Mouse (Mus musculus): ENCODE measurements at regions not wholly inside any gene's neighbourhood (a gene's known extent, or its start where the extent isn't known, plus 50 kb on each side); places are given as distances from the start of the nearest gene placed in this dataset.
A peak's percentile ranks its signal among the peaks of the same experiment; 100 is the strongest.

DNA sequence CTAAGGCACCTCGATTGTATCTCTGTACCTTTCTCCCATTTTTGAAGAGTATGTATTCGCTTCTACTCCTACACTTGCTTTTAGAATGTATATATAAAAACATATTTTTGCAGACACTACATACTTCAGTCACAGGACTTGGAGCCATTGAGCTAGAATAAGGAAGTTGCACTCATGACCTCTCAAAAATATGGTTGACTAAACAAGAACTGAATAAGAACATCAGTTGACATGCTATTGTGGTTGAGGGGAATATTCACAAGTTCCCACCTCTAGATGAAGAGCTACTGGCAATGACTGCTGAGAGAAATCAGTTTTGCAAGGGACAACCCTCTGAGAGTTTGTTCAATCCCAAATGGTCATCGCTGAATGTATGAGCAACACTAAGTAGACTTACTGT is 1198.0 kb upstream of the Zeb2 start:
- Histone ChIP-seq H3K36me3 (no peaks in the 10 kb centered on the region), H3K9ac (replicated peaks) (no peak overlapping the region), H3K27ac (no peak overlapping the region), H3K4me3 (replicated peaks) (no peak overlapping the region), H3K4me2 (replicated peaks) (no peak overlapping the region), H3K4me1 (replicated peaks) (no peaks in the 10 kb centered on the region), H3K9me3 (no peaks in the 10 kb centered on the region), H3K27me3 (no peaks in the 10 kb centered on the region)
- 84% methylated on average over 3 of the region's 3 CpGs for WGBS
- ATAC-seq: no peak

DNA sequence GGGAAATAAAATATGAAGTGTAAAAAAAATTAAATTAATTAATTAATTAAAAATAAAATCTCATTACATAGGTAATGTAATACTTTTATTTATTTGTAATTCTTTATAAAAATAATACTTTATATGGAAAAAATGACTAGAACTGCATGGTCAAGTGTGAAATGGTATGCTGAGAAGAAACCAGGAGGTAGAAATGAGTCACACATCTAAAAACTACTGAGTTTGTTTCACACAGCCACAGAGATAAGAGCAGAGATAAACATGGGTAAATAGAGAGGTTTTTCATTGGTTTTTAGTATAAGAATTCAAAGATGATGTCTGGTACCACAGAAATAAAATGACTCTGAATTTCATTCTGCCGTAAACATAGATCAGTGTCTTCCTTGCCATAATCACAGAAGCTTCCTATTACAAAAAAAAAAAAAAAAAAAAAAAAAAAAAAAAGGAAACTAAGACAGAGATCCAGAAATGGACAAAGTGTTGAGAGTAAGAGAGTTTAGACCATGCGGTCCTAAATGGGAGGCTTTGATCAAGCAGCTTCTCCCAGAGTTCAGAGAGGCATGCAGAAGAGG is 1190.5 kb upstream of the Zeb2 start:
- Histone ChIP-seq H3K9ac (replicated peaks) (no peak overlapping the region), H3K4me1 (replicated peaks) (no peaks in the 10 kb centered on the region), H3K27me3 (no peaks in the 10 kb centered on the region), H3K4me2 (replicated peaks) (no peak overlapping the region), H3K27ac (no peak overlapping the region), H3K9me3 (no peaks in the 10 kb centered on the region), H3K36me3 (no peaks in the 10 kb centered on the region), H3K4me3 (replicated peaks) (no peak overlapping the region)
- 93% methylated on average over 2 of the region's 2 CpGs for WGBS
- no peak for ATAC-seq

DNA sequence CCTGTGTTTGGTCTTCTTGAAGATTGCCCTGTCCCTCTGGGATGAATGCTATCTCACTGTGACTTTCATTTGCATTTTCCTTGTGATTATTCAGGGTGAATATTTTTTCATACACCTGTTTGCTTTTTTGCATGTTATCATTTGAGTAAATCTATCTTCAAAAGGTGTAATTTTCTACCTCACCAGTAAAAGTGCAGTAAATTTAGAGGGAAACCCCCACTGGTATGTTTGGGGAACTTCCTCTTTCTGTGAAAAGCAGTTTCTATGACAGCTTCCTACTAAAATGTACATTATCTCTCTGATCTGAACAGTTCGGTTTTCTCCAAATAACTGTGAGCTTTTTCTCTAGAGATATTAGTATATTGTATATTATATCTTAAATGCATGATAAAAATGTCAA is 1185.4 kb upstream of the Zeb2 start:
- no peaks in the 10 kb centered on the region for H3K27me3 ChIP-seq
- H3K4me3 ChIP-seq (replicated peaks): no peak overlapping the region
- no peaks in the 10 kb centered on the region for H3K4me1 ChIP-seq (replicated peaks)
- H3K36me3 ChIP-seq: no peaks in the 10 kb centered on the region
- H3K9ac ChIP-seq (replicated peaks): no peak overlapping the region
- WGBS: 86% methylated on average over 1 of the region's 1 CpGs
- H3K9me3 ChIP-seq: no peaks in the 10 kb centered on the region
- H3K4me2 ChIP-seq (replicated peaks): no peak overlapping the region
- H3K27ac ChIP-seq: no peak overlapping the region
- ATAC-seq: no peak

DNA sequence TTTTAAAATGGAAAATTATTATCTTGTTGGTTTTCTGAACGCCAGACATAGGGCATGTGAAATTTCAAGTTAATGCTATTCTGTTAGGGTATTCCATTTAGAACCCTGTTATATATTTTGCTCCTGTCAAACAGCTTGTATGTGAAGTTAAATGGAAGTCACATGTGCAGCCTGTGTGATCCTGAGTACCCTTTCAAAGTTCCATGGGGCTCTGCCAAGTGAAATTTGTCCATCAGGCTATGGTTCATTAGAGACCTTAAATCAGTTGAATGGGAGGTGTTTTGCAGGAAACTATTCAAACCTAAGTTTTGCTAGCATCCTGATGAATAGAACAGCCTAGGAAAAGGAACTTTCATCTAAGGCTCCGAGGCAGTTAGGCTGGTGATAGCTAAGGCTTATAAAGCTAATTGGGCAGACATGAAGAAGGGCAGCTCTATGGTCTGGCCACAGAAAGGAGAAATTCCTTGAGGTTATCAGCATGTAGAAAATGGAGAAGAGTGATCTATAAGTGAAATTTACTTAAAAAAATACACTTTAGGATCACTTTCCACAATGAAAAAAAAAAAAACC is 1180.2 kb upstream of the Zeb2 start:
- no peak overlapping the region for H3K4me3 ChIP-seq (replicated peaks)
- 40% methylated on average over 2 of the region's 2 CpGs for WGBS
- H3K27me3 ChIP-seq: no peaks in the 10 kb centered on the region
- no peak overlapping the region for H3K9ac ChIP-seq (replicated peaks)
- no peak for ATAC-seq
- no peaks in the 10 kb centered on the region for H3K9me3 ChIP-seq
- no peaks in the 10 kb centered on the region for H3K4me1 ChIP-seq (replicated peaks)
- H3K27ac ChIP-seq: no peak overlapping the region
- H3K4me2 ChIP-seq (replicated peaks): no peak overlapping the region
- H3K36me3 ChIP-seq: no peaks in the 10 kb centered on the region

DNA sequence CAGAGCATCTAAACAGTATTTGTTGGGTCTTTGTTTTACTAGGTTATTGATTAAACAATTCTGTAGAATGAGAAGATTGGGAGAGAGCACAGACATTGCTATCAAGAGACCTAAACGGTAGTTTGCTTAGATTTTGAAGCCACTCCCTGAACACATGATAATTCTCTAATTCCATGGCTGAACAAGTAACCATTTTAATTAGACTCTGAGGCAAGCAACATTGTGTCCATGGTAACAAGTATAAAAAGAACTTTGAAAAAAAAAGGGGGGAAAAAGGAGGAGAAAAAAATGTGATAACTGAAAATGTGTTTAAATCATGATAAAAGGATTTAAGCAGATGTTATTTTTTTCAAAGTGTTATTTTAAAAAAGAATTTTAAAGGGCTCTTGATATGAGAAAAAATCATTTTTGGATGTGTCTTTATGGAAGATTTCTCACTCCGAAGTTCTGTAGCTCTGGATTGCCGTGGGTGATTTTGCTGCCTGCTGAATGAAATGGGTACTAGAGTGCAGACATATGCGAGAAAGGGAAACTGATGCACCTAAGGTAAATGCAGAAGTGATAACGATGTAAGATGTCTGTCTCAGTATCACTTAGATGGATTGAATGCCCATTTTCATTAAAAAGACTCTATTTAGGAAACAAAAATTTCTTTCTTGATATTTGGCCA is 1166.9 kb upstream of the Zeb2 start:
- ATAC-seq: no peak
- no peaks in the 10 kb centered on the region for H3K9me3 ChIP-seq
- H3K4me1 ChIP-seq (replicated peaks): no peaks in the 10 kb centered on the region
- H3K27me3 ChIP-seq: no peaks in the 10 kb centered on the region
- WGBS: 84% methylated on average over 5 of the region's 5 CpGs
- H3K4me2 ChIP-seq (replicated peaks): no peak overlapping the region
- no peak overlapping the region for H3K9ac ChIP-seq (replicated peaks)
- no peak overlapping the region for H3K27ac ChIP-seq
- no peak overlapping the region for H3K4me3 ChIP-seq (replicated peaks)
- no peaks in the 10 kb centered on the region for H3K36me3 ChIP-seq

DNA sequence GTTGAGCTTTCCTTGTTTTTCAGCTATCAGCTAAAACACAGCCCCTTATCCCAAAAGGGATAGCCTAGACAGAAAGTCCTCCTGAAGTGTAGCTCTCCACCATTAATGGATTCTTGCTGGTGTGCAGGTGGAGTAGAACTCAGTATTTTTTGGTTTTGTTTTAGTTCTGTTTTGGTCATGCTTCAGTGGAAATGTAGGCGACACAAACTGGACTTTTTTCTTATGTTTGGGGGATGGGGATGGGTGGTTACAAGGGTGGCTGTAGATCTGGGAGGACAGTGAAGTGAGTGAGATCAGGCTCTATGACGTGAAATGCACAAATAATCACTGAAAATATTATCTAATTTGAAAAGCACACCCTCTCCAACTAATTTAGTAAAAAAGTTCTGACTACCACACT is 1163.6 kb upstream of the Zeb2 start:
- H3K36me3 ChIP-seq: no peaks in the 10 kb centered on the region
- no peak overlapping the region for H3K4me3 ChIP-seq (replicated peaks)
- H3K4me1 ChIP-seq (replicated peaks): no peaks in the 10 kb centered on the region
- no peak overlapping the region for H3K9ac ChIP-seq (replicated peaks)
- no peak overlapping the region for H3K27ac ChIP-seq
- WGBS: 75% methylated on average over 2 of the region's 2 CpGs
- no peak for ATAC-seq
- H3K9me3 ChIP-seq: no peaks in the 10 kb centered on the region
- no peaks in the 10 kb centered on the region for H3K27me3 ChIP-seq
- no peak overlapping the region for H3K4me2 ChIP-seq (replicated peaks)

DNA sequence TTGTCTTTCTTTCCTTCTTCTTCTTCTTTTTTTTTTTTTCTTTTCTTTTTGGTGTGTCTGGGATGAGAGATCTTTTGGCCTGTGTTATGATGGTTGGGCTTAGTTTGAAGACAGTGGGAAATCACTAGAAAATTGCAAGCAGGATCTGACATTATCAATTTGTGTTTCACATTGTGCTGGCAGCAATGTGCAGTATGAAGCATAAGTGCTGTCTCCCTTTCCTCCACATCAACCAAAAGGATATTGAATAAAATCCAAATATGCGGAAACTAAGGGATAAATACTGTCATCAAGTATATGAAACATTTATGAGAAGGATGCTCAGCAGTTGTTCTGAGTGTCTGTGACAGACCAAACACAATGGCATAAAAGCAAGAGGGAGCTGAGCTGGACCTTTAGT is 1144.4 kb upstream of the Zeb2 start:
- Histone ChIP-seq H3K4me2 (replicated peaks) (no peak overlapping the region), H3K27ac (no peak overlapping the region)
- 92% methylated on average over 1 of the region's 1 CpGs for WGBS

DNA sequence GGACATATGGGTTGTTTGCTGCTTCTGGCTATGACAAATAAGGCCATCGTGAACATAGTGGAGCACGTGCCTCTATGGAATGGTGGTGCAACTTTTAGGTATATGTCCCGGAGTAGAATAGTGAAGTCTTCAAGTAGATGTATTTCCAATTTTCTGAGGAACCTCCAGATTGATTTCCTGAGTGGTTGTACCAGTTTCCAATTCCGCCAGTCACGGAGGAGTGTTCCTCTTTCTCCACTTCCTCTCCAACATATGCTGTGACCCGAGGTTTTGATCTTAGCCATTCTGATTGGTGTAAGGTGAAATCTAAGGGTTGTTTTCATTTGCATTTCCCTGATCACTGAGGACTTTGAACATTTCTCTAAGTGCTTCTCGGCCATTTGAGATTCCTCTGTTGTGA is 1134.4 kb upstream of the Zeb2 start:
- no peak overlapping the region for H3K27ac ChIP-seq
- WGBS: 93% methylated on average over 7 of the region's 7 CpGs
- H3K4me2 ChIP-seq (replicated peaks): no peak overlapping the region
- H3K27me3 ChIP-seq: no peaks in the 10 kb centered on the region
- no peaks in the 10 kb centered on the region for H3K9me3 ChIP-seq
- no peaks in the 10 kb centered on the region for H3K36me3 ChIP-seq
- H3K4me3 ChIP-seq (replicated peaks): no peak overlapping the region
- no peak for ATAC-seq
- no peak overlapping the region for H3K9ac ChIP-seq (replicated peaks)
- H3K4me1 ChIP-seq (replicated peaks): no peaks in the 10 kb centered on the region

More for the DNA sequence above, 1144.4 kb upstream of the Zeb2 start:
- H3K9me3 ChIP-seq: no peaks in the 10 kb centered on the region
- no peaks in the 10 kb centered on the region for H3K27me3 ChIP-seq
- H3K36me3 ChIP-seq: no peaks in the 10 kb centered on the region
- no peak overlapping the region for H3K4me3 ChIP-seq (replicated peaks)
- H3K4me1 ChIP-seq (replicated peaks): no peaks in the 10 kb centered on the region
- no peak for ATAC-seq
- H3K9ac ChIP-seq (replicated peaks): no peak overlapping the region

DNA sequence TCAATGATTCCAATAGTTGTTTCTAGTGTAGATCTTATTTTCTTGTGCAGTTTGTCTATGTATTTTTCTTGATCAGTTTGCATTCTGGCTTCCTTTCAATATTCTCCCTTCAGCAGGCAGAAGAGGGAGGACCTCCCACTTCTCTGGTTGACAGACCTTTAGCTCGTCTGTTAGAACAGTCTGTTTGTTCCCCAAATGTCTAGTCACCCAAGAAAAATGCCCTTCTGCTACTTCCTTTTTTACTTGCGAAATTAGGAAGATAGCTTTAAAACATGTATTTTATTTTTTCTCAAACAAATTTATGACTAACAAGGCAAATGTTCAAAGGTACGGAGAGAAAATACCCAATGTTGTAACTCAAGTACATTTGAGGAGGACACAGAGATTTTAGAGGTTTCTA is 1128.5 kb upstream of the Zeb2 start:
- no peak overlapping the region for H3K4me3 ChIP-seq (replicated peaks)
- no peak overlapping the region for H3K9ac ChIP-seq (replicated peaks)
- no peak for ATAC-seq
- 81% methylated on average over 3 of the region's 3 CpGs for WGBS
- no peaks in the 10 kb centered on the region for H3K27me3 ChIP-seq
- H3K27ac ChIP-seq: no peak overlapping the region
- no peaks in the 10 kb centered on the region for H3K4me1 ChIP-seq (replicated peaks)
- no peaks in the 10 kb centered on the region for H3K36me3 ChIP-seq
- H3K9me3 ChIP-seq: no peaks in the 10 kb centered on the region
- no peak overlapping the region for H3K4me2 ChIP-seq (replicated peaks)

DNA sequence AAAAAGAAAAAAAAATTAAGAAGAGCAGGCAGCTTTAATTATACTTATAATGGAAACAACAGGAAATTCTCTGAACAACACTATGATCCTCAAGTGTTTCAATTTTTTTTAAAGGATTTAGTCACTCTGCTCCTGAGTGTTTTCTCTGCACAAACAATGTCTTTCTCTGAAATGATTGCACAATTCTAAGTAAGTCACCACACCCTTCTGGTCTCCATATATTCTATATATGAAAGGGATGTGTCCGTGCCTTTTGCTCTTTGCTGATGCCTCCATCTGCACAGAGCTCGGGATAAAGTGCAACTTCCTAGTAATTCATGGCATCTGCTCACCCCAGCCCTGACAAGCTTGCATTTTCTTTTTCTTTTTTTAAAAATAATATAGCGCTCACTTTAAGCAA is 1127.5 kb upstream of the Zeb2 start:
- H3K36me3 ChIP-seq: no peaks in the 10 kb centered on the region
- ATAC-seq: no peak
- H3K9ac ChIP-seq (replicated peaks): no peak overlapping the region
- H3K4me3 ChIP-seq (replicated peaks): no peak overlapping the region
- 89% methylated on average over 3 of the region's 3 CpGs for WGBS
- H3K4me2 ChIP-seq (replicated peaks): no peak overlapping the region
- no peaks in the 10 kb centered on the region for H3K4me1 ChIP-seq (replicated peaks)
- no peaks in the 10 kb centered on the region for H3K9me3 ChIP-seq
- no peak overlapping the region for H3K27ac ChIP-seq
- no peaks in the 10 kb centered on the region for H3K27me3 ChIP-seq

DNA sequence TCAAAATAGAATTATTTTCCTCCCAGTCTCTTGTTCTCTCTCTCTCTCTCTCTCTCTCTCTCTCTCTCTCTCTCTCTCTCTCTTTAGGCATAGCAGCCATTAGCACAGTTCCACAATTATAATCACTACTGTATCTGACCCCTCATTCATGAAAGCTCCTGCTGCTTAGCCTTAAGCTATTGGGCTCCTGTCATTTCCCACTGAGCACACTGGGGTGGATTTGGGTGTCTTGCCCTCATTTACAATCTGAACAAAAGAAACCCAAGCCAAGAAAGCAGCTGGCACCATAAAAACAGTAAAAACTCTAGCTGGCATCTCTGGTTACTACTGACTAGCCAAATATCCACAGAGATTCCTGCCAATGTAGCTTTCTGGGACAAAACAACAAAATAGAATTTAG is 1125.6 kb upstream of the Zeb2 start:
- Histone ChIP-seq H3K36me3 (no peaks in the 10 kb centered on the region), H3K27ac (no peak overlapping the region), H3K9me3 (no peaks in the 10 kb centered on the region), H3K4me3 (replicated peaks) (no peak overlapping the region), H3K9ac (replicated peaks) (no peak overlapping the region), H3K27me3 (no peaks in the 10 kb centered on the region), H3K4me1 (replicated peaks) (no peaks in the 10 kb centered on the region), H3K4me2 (replicated peaks) (no peak overlapping the region)
- 0 out of 2 replicates have a peak, but pooled peaks have one; percentile 24 for ATAC-seq

DNA sequence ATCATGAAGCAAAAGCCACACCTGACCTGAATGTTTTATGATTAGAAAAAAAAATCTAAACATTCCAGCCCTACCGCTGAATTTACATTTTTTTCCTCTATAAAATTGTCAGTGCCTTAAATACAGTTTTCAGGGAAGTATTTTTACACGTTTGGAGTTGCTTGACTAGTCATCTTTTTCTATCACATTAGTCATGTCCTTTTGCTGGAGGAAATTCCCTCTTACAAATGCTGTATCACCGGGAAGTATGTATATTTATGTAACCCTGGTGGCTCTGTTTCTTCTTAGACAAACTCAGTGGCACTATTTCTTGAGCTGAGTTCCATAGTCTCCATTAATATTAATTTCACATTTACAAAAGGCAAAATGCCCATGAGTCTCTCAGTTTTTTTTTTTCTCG is 1122.7 kb upstream of the Zeb2 start:
- Histone ChIP-seq H3K4me3 (replicated peaks) (no peak overlapping the region), H3K36me3 (no peaks in the 10 kb centered on the region), H3K9me3 (no peaks in the 10 kb centered on the region), H3K27ac (no peak overlapping the region), H3K27me3 (no peaks in the 10 kb centered on the region), H3K4me2 (replicated peaks) (no peak overlapping the region), H3K9ac (replicated peaks) (no peak overlapping the region), H3K4me1 (replicated peaks) (no peaks in the 10 kb centered on the region)
- WGBS: 84% methylated on average over 4 of the region's 4 CpGs
- ATAC-seq: no peak

Data from midbrain, embryonic 13.5 days (tissue).